Mouse (Mus musculus) heart, embryonic 10.5 days (tissue): ENCODE results near the gene Il4i1. TPM values are rescaled to one million over a fixed set of nuclear protein-coding genes. Genes with fewer than 3 reads are reported as not detected.

Experiments used
- DNase-seq: peaks from one replicate; pipeline ENCODE4 v3.0.0-alpha.2; 2017; ENCODE audit warnings: low spot score
- H3K27ac ChIP-seq: fragments of 300-500 bp; sonication (generic); 2 replicates; pipeline ENCODE4 v1.5.1; 2016; ENCODE audit warnings: mild to moderate bottlenecking
- H3K27me3 ChIP-seq: fragments of 300-500 bp; sonication (generic); 2 replicates; pipeline ENCODE4 v1.6.1; 2016; ENCODE audit warnings: mild to moderate bottlenecking; ENCODE audit not compliant: poor library complexity, insufficient read depth, severe bottlenecking
- H3K36me3 ChIP-seq: fragments of 300-500 bp; sonication (generic); 2 replicates; pipeline ENCODE4 v1.6.1; 2016; ENCODE audit warnings: mild to moderate bottlenecking, moderate library complexity
- H3K4me1 ChIP-seq: fragments of 300-500 bp; sonication (generic); 2 replicates; pipeline ENCODE4 v1.6.1; 2016; ENCODE audit warnings: mild to moderate bottlenecking
- H3K4me3 ChIP-seq: fragments of 300-500 bp; sonication (generic); 2 replicates; pipeline ENCODE4 v1.5.1; 2016; ENCODE audit warnings: mild to moderate bottlenecking, moderate library complexity
- H3K9me3 ChIP-seq: fragments of 300-500 bp; sonication (generic); 2 replicates; pipeline ENCODE4 v1.6.1; 2016; ENCODE audit warnings: mild to moderate bottlenecking, moderate library complexity
- WGBS: fragments of 180-500 bp; shearing (Covaris S2); methylation state at CpG from one replicate; pipeline ENCODE4 v1.1.7; 2016; 5-methylcytosine and 5-hydroxymethylcytosine counted together
- polyA plus RNA-seq: library from polyadenylated mRNA; unstranded; fragments of >200 nt; fragmentation: Nextera tagmentation; extraction: Ambion mirVana; gene quantifications from 2 replicates; pipeline ENCODE4 v1.2.1, GENCODE M21; 2016

The Il4i1 gene
- polyA plus RNA-seq, 1 experiment from 2014 or later = 0.41 TPM

DNA sequence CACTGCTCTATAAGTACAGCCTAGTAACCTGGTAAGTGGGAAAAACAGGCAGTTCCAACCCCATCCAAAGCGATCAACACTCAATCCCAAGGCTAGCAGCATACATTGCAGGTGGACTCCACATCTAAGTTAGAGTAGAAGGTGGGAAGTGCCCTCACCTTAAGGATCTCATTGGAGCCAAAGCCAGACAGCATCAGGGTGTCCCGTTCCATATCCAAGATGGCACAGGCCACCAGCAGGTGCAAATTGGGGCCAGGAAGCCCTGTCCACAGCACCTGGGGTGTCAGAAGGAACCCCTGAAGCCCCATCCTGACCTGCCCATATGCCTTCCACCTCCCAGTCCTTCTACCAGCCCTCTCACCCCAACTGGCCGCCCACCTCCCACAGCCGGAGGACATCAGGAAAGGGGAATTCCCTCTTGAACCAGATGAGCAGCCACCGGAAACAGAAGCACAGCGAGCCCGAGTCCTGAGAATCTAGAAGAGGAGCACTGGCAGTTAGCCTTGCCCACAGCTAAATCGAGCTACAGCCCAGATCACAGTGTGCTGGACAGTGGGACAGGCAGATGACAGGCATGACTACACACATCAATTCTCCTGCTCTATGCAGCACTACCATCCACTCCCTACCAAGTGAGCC, 25.8 kb downstream of the Il4i1 start:
- Histone ChIP-seq H3K36me3 (peaks cover 72% of the 10 kb centered on the region), H3K27me3 (peaks cover 53% of the 10 kb centered on the region), H3K27ac (no peak overlapping the region), H3K4me3 (no peak overlapping the region), H3K4me1 (peaks cover 17% of the 10 kb centered on the region), H3K9me3 (no peaks in the 10 kb centered on the region)
- 90% methylated on average over 8 of the region's 8 CpGs for WGBS
- DNase-seq = no peak

DNA sequence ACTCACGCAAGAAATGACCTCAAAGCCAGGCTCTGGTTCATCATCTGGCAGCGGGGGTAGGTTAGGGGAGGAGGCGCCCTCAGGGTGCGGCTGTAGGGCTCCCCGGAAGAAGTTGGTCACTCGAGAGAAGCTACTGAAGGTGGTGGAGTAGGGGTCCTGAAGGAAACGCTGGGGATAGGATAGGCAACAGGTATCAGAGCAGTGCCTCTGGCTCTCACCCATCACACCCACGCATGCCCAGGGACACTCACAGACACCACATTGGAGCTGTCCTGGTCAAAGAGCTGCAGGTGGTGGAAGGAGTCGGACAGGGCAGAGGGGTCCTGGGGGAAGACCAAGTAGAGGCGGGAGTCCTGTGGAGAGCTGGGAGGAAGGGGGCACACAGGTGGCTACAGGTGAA, 28.8 kb downstream of the Il4i1 start:
- peaks cover 26% of the 10 kb centered on the region for H3K27me3 ChIP-seq
- DNase-seq = no peak
- H3K4me3 ChIP-seq = 0 out of 2 replicates have a peak overlapping the region, but pooled peaks have one; percentile 5
- H3K36me3 ChIP-seq = peaks cover 66% of the 10 kb centered on the region
- no peaks in the 10 kb centered on the region for H3K9me3 ChIP-seq
- no peak overlapping the region for H3K27ac ChIP-seq
- WGBS = 92% methylated on average over 10 of the region's 10 CpGs
- peaks cover 16% of the 10 kb centered on the region for H3K4me1 ChIP-seq

DNA sequence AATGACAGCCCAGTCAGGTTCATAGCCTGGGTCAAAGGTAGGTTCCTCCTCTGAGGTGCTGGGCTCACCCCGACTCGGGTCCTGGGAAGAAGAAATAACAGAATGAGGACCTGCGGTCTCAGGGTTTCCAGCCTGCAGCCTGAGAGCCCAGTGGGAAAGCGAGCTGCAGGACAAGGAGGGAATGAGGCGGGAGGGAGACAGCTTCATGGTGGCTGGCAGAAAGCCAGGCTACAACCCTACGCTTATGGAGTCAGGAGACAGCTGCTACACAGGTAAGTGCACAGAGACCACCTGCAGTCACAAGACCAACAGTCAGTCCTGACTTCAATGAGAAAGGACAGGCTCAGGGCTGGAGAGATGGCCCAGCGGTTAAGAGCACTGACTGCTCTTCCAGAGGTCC, 30.6 kb downstream of the Il4i1 start:
- DNase-seq = no peak
- Histone ChIP-seq H3K4me1 (peaks cover 28% of the 10 kb centered on the region), H3K36me3 (peaks cover 58% of the 10 kb centered on the region), H3K4me3 (no peak overlapping the region), H3K27ac (no peak overlapping the region), H3K9me3 (no peaks in the 10 kb centered on the region), H3K27me3 (peaks cover 9% of the 10 kb centered on the region; the same call in 1 of the 2 replicates)
- 89% methylated on average over 7 of the region's 7 CpGs for WGBS

DNA sequence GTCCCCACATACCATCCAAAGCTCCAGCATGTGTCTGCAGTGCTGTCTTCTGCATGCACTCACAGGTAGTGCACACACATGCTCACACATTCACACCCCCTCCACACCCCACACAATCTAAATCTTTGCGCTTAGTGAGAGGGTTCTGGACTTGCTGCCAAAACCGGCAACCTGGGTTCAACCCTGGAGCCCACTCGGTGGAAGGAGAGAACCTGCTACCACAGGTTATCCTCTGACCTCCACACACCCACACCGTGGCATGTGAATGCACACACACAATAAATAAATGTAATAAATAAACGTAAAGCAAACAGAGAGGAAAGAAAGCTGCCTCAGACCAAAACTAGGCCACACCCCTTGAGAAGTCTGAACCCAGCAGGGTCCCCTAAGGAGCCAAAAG, 31.6 kb downstream of the Il4i1 start:
- peak overlapping the region; percentile 69 for H3K4me3 ChIP-seq
- WGBS = 80% methylated on average over 5 of the region's 5 CpGs
- peaks cover 36% of the 10 kb centered on the region for H3K4me1 ChIP-seq
- no peaks in the 10 kb centered on the region for H3K9me3 ChIP-seq
- DNase-seq = no peak
- 0 out of 2 replicates have a peak overlapping the region, but pooled peaks have one; percentile 93 for H3K27ac ChIP-seq
- H3K27me3 ChIP-seq = 0 out of 2 replicates have a peak, but pooled peaks cover under 1% of the 10 kb centered on the region
- H3K36me3 ChIP-seq = peaks cover 52% of the 10 kb centered on the region

DNA sequence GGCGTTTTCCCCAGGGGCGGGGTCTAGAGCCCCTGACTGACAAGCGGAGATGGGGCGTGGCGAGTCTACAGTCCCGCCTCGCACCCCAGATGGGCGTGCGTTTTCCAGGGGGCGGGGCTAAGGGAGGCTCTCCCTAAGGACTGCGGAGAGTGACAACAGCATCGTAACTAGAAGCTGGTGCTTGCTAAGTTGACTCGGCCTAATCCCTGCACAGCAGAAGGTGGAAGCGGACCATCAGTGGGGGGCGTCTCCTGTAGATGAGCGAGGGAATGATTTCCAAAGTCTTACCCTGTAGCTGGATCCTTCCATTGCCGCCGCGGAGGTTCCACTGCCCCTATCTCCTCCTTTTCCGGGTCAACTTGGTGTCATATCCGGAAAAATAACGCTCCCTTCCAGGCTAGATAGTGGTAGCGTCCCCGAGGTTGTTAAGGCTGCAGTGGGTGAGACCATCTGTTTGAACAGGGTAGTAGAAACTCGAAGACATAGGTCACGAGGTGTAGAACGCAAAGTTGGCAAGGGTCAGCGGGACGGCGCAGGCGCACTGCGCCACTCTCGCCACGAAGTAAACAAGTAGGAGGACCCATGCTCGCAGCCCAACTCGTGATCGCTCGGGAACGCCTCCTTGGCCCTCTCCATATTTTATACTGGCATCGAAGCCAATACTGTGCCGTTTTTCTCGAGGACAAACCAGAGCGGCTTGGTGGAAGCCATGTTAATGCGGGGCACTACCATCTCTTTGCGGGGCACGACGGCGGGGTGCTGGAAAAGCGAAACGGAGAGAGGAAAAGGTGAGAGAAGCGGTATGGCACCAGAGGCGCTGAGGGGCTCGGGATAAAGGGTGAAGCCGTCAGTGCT, 32.6 kb downstream of the Il4i1 start, which contains the start of the genes Akt1s1 and Tbc1d17:
Gene Akt1s1, plus strand, starts transcription at position 431 of the 855 bp plus-strand sequence.
Gene Tbc1d17, minus strand, starts transcription at position 519 of the 855 bp plus-strand sequence.
- Histone ChIP-seq H3K4me1 (peaks cover 45% of the 10 kb centered on the region), H3K27ac (peak within 1 kb of the TSS; percentile 93), H3K9me3 (no peaks in the 10 kb centered on the region), H3K27me3 (no peaks in the 10 kb centered on the region), H3K36me3 (peaks cover 47% of the 10 kb centered on the region), H3K4me3 (peak within 1 kb of the TSS; percentile 69)
- under 1% methylated on average over 54 of the region's 54 CpGs for WGBS
- DNase-seq = peak; percentile 99

DNA sequence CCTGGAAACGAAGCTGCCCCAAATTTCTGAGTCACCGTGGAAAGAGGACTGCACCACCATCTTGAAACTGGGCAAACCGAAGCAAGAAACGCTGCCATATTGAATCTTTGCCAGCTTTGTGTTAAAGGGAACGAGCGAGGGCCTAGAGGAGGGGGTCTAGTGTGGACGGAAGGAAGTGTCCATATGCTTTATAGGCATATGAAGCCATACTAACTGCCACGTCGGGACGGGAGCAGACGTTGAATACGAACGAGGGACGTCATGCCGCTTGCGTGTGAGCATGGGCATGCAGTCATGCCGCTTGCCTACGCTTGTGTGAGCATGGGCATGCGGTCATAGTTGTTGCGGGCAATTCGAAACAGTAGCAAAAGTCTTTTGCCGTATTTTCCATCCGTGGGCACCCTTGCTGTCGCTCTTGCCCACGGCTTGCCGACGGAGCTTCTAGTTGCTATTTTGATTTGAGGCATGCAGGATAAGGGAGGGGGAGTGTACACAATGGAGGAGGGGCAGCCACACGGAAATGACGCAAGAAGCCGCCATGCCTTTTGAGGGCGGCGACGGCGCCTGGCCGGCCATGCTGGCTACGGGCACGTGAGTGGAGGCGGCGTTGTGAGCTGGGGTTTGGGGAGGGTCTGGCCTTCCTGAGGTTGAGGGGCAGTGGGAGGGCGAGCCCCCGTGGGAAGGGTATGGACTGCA, 33.4 kb downstream of the Il4i1 start:
- H3K9me3 ChIP-seq = no peaks in the 10 kb centered on the region
- peaks cover 39% of the 10 kb centered on the region for H3K36me3 ChIP-seq
- H3K27me3 ChIP-seq = no peaks in the 10 kb centered on the region
- peak overlapping the region; percentile 69 for H3K4me3 ChIP-seq
- WGBS = under 1% methylated on average over 41 of the region's 41 CpGs
- DNase-seq = peak; percentile 97
- peak overlapping the region; percentile 93 for H3K27ac ChIP-seq
- H3K4me1 ChIP-seq = peaks cover 53% of the 10 kb centered on the region

DNA sequence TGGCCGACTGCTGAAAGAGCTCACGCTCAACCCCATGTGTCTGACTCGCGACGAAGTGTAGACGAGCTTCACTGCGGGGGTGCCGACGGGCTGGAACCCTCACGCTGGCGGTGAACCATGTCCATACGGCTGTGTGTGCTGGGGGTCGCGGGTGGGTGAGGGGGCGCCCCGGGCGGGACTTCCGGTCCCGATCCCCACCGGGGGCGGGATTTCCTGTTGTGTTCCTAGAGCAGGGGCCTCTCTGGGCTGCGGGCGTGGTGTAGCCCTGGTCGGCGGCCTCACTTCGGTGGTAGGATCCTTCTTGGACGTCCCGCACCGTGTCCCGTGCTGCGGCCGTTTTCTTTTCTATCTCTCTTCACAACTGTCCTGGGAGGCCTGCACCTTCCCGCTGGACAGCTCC, 34.0 kb downstream of the Il4i1 start:
- Histone ChIP-seq H3K4me1 (peaks cover 59% of the 10 kb centered on the region), H3K9me3 (no peaks in the 10 kb centered on the region), H3K36me3 (peaks cover 33% of the 10 kb centered on the region), H3K27me3 (no peaks in the 10 kb centered on the region), H3K27ac (peak overlapping the region; percentile 93), H3K4me3 (peak overlapping the region; percentile 69)
- DNase-seq = peak; percentile 93
- WGBS = under 1% methylated on average over 33 of the region's 33 CpGs

DNA sequence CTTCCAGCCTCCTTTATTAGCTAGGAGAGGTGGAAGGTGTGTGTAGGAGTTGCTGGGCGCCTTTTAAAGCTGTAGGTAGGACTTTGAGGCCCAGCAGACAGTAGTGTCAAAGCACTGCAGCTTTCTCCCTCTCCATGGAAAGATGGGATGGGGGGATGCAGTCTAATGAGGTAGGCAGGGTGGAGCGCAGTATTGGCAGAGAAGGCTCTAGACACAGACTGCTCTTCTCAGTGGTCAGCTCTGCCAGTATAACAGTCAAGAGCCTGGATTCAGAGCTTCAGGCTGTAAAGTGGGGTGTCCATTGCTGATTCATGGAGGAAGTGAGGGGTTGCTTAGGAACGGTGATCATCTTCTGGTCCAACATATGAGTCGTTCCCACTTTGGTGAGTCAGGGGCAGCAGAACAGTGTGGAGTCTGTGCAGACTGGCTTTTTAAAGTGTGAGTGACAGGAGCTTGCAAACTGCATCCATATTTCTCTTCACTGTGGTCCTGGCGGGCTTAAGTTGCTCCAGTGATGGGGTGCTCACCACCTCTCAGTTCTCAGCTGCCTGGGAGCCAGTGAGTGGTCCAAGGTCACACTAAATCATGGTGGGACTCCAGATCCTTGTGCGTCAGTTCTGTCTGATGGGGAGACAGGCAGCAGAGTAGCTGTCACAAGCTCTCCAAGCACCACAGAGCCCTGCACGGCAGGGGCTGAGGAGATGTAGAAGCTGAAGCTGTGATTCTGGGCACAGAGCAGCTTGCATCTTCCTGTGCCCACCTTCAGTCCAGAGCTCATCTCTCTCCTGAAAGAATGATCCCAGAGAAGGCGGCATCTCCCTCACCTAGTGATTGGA, 34.8 kb downstream of the Il4i1 start:
- Histone ChIP-seq H3K4me1 (peaks cover 65% of the 10 kb centered on the region), H3K9me3 (no peaks in the 10 kb centered on the region), H3K36me3 (peaks cover 24% of the 10 kb centered on the region), H3K27ac (peak overlapping the region; percentile 93), H3K27me3 (no peaks in the 10 kb centered on the region), H3K4me3 (peak overlapping the region; percentile 69)
- DNase-seq = no peak
- 76% methylated on average over 8 of the region's 8 CpGs for WGBS

DNA sequence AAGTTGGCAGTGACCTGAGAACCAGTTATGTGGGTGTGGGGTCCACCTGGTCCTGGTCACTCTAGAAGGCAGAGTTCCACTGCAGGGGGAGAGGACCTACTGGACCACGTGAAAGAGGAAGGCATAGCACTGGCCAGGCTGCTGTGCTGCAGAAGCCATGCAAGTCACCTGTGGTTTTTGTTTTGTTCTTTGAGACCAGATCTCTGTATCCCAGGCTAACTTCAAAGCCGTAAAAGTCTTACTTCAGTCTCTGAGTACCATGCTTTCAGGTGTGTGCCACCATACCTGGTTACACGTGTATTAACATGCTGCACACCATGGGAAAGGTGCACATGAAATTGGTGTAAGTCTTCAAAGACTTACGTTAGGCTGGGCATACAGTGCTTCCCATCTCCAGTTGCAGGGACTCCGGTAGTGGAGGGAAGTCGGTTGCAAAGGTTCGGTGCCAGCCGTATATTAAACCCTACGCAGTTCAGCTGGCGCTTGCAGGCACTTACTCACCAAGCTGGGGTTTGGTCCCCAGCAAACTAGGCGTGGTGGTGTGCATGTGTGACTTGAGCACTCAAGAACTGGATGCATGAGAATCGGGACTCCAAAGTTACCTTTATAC, 35.5 kb downstream of the Il4i1 start:
- WGBS = 92% methylated on average over 12 of the region's 12 CpGs
- Histone ChIP-seq H3K27me3 (no peaks in the 10 kb centered on the region), H3K4me3 (peak overlapping the region; percentile 69; the same call in 1 of the 2 replicates), H3K9me3 (no peaks in the 10 kb centered on the region), H3K36me3 (peaks cover 17% of the 10 kb centered on the region), H3K4me1 (peaks cover 70% of the 10 kb centered on the region), H3K27ac (no peak overlapping the region)
- no peak for DNase-seq

DNA sequence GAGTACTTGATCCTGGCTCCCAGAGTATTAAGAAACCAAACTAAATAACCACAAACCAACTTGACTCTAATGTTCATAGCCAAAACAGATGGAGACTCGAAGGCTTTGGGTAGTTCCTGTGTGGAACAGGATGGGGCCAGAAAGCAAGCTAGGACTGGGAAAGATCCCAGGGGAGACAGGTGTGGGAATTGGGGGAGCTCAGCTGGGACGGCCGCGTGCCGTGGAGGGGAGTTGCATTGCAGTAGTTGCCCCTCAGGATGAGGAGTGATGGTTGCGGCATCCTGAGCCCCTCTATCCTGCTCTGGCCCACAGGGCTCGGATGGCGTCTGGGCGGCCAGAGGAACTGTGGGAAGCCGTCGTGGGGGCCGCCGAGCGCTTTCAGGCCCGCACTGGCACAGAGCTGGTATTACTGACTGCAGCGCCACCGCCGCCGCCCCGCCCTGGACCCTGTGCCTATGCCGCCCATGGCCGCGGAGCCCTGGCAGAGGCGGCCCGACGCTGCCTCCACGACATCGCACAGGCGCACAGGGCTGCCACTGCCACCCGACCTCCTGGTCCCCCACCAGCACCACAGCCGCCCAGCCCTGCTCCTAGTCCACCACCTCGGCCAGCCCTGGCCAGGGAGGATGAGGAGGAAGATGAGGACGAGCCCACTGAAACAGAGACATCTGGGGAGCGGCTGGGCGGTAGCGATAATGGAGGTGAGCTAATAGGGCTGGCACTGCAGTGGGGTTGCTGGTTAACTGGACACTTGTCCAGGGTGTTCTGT, 36.3 kb downstream of the Il4i1 start:
- H3K4me3 ChIP-seq = no peak overlapping the region
- WGBS = 87% methylated on average over 36 of the region's 36 CpGs

DNA sequence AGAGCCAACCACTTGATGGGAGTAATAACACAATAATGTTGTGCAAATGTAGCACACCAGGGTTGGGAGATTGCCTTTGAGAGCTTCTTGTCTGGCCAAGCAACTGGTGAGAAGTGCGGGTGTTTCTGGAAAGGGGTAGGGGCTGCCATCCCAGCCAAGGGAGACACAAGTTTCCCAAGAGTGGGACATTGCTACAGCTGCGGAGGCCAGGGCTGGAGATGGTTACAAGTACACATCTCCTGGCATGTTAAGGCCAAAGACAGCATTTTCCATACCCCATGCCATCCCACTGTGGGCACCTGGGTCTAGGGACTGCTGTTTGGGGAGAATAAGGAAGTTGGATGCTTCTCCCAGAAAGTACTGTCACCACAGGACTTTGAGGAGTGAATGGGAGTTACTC, 36.9 kb downstream of the Il4i1 start:
- 94% methylated on average over 2 of the region's 2 CpGs for WGBS
- Histone ChIP-seq H3K4me1 (peaks cover 71% of the 10 kb centered on the region), H3K9me3 (no peaks in the 10 kb centered on the region), H3K27ac (0 out of 2 replicates have a peak overlapping the region, but pooled peaks have one; percentile 94), H3K36me3 (peaks cover 16% of the 10 kb centered on the region), H3K27me3 (no peaks in the 10 kb centered on the region), H3K4me3 (no peak overlapping the region)
- no peak for DNase-seq

More for the DNA sequence above, 36.3 kb downstream of the Il4i1 start:
- Histone ChIP-seq H3K9me3 (no peaks in the 10 kb centered on the region), H3K36me3 (peaks cover 16% of the 10 kb centered on the region), H3K4me1 (peaks cover 71% of the 10 kb centered on the region), H3K27me3 (no peaks in the 10 kb centered on the region), H3K27ac (no peak overlapping the region; the same call in 1 of the 2 replicates)
- no peak for DNase-seq
